Mouse (Mus musculus): ENCODE data around the gene Smim13.

The Smim13 gene

DNA sequence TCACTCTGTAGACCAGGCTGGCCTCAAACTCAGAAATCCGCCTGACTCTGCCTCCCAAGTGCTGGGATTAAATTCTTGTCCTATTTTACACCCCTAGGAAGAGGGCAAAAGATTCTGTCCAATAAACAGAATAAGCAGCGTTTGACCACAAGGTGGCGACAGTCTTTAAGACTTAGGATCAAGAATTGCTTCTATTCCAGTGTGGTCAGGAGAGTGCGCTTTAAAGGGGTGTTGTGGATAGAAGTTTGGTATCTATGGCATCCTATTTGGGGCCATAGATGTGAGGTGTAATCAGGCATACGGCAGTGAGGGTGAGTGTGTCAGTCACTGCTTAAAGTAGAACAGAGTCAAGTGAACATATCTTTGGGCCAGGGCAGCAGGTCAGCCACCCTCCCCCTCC lies 33.6 kb downstream of the Smim13 start:
- in situ Hi-C loops (cut with MboI, MseI): loop anchor here (5.0 to 10.0 kb wide), 2 partner anchors 292 to 354 kb away; no protein-coding TSS in a partner anchor

DNA sequence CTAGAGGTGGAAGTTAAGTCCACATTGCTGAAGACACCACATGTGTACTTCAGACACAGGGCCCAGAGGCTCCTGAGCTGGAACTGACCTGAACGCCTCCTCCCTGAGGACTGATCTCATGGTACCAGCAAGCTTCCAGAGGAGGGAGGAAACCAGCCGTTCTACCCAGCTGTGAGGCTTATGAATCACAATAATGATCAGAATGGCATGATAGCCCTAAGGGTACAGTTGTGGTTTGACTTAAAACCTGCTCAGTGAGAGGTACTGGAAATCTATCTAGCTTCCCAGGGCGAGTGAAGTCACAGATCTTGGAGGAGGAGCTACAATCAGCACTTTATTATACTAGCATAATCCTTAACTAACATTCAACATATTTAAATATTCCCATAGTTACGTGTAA lies 35.8 kb downstream of the Smim13 start:
- in situ Hi-C loops (cut with MboI, MseI): loop anchor here (10.0 kb wide), 1 partner anchor 289 kb away; no protein-coding TSS in a partner anchor

DNA sequence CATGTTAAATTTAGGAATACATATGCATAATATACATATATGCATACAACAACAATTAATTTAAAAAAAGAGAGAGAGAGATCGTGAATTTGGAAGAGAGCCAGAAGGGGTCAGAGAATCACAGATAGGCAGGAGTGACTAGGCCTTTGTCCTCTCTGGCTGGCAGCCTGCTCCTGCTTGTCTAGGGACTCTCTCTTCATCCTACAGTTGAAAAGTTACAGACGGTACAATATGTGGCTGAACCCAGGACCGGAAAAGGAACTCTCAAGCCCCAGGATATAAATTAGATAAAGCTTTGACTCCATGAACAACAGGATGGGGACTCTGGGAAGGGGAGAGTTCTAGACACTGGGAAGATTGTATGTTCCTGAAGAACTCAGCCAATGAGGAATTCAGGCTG lies 36.6 kb downstream of the Smim13 start:
- in situ Hi-C loops (cut with MboI, MseI): loop anchor here (10.0 kb wide), 1 partner anchor 289 kb away; no protein-coding TSS in a partner anchor

GRCm38 (mm10) chr13:41291466-41291974 lies 41.9 kb downstream of the Smim13 start:
- in situ Hi-C loops (cut with MboI, MseI): no loop called here

- in situ Hi-C loops (cut with MboI, MseI): no loop called here
Observed at GRCm38 (mm10) chr13:41293595-41293994, 44.0 kb downstream of the Smim13 start.

DNA sequence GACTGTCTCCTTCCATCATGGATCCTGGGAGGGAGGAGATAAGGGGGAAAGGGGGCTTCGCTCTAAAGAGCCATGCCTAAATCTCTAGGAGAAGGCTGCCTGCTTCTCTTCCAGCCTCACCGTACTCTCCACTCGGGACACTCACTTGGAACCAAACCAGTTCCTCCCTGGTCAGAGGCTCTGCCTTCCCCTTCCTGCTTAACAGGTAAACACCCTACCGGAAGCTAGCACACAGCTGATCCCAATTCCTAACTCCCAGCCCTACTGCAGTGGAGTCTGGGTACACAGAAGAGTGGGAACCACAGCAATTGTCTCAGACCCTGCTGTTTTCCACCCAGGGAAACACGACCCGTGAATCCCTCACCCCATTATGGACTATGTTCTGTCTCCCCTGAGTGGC lies 46.2 kb downstream of the Smim13 start:
- in situ Hi-C loops (cut with MboI, MseI): no loop called here

- in situ Hi-C loops (cut with MboI, MseI): no loop called here
Observed at GRCm38 (mm10) chr13:41296396-41296795, 46.8 kb downstream of the Smim13 start.

DNA sequence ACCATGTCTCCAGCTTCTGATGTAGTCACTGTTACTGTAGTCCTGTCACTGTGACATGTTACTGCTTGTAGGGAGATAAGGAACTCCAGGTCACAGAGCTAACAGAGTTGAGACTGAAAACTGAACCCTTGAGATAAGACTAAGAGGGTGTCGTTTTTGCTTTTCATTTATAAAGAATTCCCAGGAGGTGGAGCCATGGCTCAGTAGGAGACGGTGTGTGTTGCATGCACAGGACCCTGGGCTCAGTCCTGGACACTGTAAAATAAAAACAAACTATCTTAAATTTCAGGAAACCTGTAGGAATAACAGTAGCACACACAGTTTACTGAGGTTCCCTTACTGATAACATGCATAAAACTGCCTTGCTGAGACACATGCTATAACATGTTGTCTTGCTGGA lies 48.9 kb downstream of the Smim13 start:
- in situ Hi-C loops (cut with MboI, MseI): no loop called here

- in situ Hi-C loops (cut with MboI, MseI): no loop called here
Observed at GRCm38 (mm10) chr13:41298996-41299395, 49.4 kb downstream of the Smim13 start.

DNA sequence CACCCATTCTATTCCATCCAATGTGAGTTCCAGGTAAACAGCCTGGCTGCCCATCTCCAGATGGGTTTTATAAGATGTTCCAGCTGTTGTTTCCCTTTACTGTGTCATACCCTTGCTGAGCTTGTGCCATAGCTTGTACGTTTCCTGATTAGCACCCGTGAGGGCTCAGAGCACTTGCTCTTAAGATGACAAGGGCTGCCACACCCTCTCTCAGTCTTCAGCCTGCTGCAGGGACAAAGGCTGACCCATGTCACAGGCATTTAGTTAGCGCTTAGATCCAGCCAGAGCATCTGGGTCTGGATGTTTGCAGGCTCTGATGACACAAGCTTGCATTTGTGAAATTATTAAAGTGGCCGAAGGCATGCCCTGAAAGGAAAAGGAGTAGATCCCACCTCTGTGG lies 50.4 kb downstream of the Smim13 start:
- in situ Hi-C loops (cut with MboI, MseI): loop anchor here (5.0 kb wide), 1 partner anchor 267 kb away; no protein-coding TSS in a partner anchor

GRCm38 (mm10) chr13:41302716-41303115 lies 53.1 kb downstream of the Smim13 start:
- in situ Hi-C loops (cut with MboI, MseI): loop anchor here (5.0 kb wide), 1 partner anchor 265 kb away; no protein-coding TSS in a partner anchor

- in situ Hi-C loops (cut with MboI, MseI): no loop called here
Observed at GRCm38 (mm10) chr13:41320749-41321148, 71.1 kb downstream of the Smim13 start.

DNA sequence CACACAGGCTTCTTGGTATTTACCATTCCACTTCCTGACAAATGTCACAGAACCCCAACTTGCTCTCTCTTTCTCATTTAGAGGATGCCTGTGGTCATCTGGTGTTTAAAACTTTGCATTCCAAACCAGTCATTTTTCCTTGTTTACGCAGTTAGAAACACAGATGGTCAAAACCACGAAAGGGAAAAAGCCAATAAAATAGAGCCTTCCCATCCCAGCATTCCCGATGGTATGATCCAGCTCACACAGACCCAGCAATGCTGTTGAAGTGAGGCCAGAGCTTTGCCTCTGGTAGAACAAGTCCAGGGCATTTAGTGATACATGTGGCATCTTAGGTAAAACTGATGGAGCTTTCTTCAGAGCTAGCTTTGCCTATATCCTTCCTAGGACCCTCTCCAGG lies 71.8 kb downstream of the Smim13 start:
- in situ Hi-C loops (cut with MboI, MseI): no loop called here

DNA sequence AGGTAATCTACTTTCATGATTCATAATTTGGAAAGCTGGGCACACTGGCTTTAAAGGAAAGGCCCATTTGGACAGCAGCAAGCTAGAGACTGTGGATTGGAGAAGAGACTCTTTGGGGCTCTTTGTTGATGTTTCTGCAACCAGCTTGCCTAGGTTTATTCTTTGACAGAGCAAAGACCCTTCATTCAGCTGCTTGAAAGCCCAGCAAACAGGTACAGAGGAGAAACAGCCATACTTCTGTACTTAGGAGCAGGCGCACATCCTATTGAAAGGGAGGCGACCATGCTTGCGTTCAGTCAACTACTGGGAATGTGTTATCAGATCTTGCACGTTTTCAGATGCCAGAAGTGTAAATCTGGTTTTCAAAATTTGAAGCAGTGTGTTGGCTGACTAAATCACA lies 75.0 kb downstream of the Smim13 start:
- in situ Hi-C loops (cut with MboI, MseI): no loop called here

DNA sequence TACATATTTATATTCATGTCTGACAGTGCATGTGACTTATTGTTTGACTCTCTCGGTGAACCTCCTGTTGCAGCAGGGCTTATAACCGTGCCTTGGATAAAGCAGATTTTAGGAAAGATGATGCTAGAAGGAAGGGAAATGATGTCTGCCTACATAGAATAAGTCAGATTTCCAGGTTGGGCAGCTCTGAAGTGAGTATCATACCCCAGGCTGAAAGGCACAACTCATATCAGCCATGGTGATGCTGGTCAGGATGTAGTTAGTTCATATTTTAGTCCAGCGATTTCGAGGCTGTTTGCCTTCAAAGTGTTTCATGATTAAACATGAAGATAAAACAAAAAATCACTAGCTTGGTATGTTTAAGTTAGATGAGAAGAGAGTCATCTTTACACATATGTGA lies 75.7 kb downstream of the Smim13 start:
- in situ Hi-C loops (cut with MboI, MseI): no loop called here

DNA sequence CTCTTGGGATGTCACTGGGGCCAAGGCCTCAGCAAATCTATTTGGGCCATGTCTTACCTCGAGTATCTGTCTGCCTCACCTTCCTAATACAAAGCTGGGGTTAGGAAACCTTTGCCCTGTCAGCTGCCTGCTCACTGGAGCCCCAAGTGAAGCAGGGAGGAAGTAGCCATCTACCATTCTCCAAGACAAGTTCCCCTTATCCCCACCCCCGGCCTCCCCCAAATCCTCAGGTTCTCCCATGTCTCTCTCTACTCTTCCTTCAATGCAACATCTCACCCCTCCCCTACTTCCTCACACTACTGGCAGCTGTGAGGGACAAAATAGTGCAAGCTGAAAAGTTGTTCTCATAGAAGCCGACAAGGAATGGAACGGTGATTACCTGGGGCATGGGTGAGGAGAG lies 76.5 kb downstream of the Smim13 start:
- in situ Hi-C loops (cut with MboI, MseI): no loop called here

Data from T-helper 1 cell (primary cell).